In the genomic region with DNA sequence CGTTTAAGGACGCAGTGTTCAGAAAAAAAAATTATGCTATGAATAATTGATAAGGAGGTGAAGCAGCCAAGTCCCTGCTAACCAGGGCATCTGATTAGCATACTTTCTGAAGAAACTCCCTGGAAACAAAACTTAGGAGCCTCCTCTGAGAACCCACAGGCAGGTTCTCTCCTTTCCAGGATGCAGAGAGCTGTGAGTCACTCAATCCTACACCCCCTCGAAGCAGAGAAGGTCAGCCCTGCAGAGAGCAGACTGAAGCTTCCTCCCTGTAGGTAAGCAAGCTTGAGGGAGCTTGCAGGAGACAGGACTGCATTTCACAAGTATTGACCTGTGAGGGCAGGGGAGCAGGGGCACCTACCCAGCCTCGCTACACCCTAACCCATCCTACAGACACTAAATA, we compare ENCODE assay signal across 18 mouse cellular contexts.
A peak's percentile ranks its signal among the peaks of the same experiment; 100 is the strongest.
DNase-seq lines count a peak whose midpoint lies in the region; ATAC-seq and TF ChIP-seq lines count a peak whose summit lies in the region.
"Had no signal": no experiment of that assay in that cellular context is flagged by ENCODE, and none has a peak within 500 bp of the region (broad histone marks: within the 10 kb centered on the region; RNA-seq: fewer than 3 reads in every experiment).

No protein-coding gene starts in this region.

- TF ChIP-seq CTCF in left cerebral cortex, adult 2 months (IDR thresholded peaks at IDR 0.05): no peak

- no peaks in the 10 kb centered on the region for H3K27me3 ChIP-seq in midbrain, embryonic 15.5 days (replicated peaks)
- H3K27me3 ChIP-seq in midbrain, embryonic 10.5 days (ENCODE audit: low read depth, poor library complexity, severe bottlenecking): no peaks in the 10 kb centered on the region
- H3K27me3 ChIP-seq: embryonic facial prominence, embryonic 12.5 days; forebrain, embryonic 13.5 days; forebrain, embryonic 15.5 days had no signal

- H3K4me3 ChIP-seq in left cerebral cortex, adult 2 months: no peak overlapping the region
- no peak overlapping the region for H3K4me3 ChIP-seq in midbrain, embryonic 15.5 days
- H3K4me3 ChIP-seq in midbrain, embryonic 10.5 days: no peak overlapping the region
- H3K4me3 ChIP-seq: embryonic facial prominence, embryonic 10.5 days; embryonic facial prominence, embryonic 12.5 days; forebrain, embryonic 13.5 days; forebrain, embryonic 15.5 days had no signal

- H3K9ac ChIP-seq in midbrain, embryonic 15.5 days: no peak overlapping the region
- H3K9ac ChIP-seq: embryonic facial prominence, embryonic 12.5 days; forebrain, embryonic 13.5 days; forebrain, embryonic 15.5 days had no signal

- intact Hi-C loops in left cerebral cortex, adult 2 months (cut with DNase I): no loop called here

- 0 out of 2 replicates have a peak, but pooled peaks cover 3% of the 10 kb centered on the region for H3K4me1 ChIP-seq in midbrain, embryonic 15.5 days
- no peaks in the 10 kb centered on the region for H3K4me1 ChIP-seq in midbrain, embryonic 10.5 days
- H3K4me1 ChIP-seq: forebrain, embryonic 13.5 days; forebrain, embryonic 15.5 days had no signal

- ATAC-seq in midbrain, embryonic 15.5 days (replicated peaks): peak; percentile 33; the same call in 1 of the 2 replicates
- ATAC-seq: forebrain, embryonic 13.5 days; forebrain, embryonic 15.5 days had no signal

- H3K4me2 ChIP-seq in midbrain, embryonic 15.5 days: no peak overlapping the region
- H3K4me2 ChIP-seq: embryonic facial prominence, embryonic 12.5 days; forebrain, embryonic 13.5 days; forebrain, embryonic 15.5 days had no signal

- WGBS in midbrain, embryonic 15.5 days: 69% methylated on average over 4 of the region's 4 CpGs
- 85% methylated on average over 4 of the region's 4 CpGs for WGBS in midbrain, embryonic 10.5 days

- H3K27ac ChIP-seq in left cerebral cortex, adult 2 months: no peak overlapping the region
- no peak overlapping the region for H3K27ac ChIP-seq in midbrain, embryonic 15.5 days
- H3K27ac ChIP-seq in midbrain, embryonic 10.5 days (replicated peaks): no peak overlapping the region
- H3K27ac ChIP-seq: embryonic facial prominence, embryonic 10.5 days; embryonic facial prominence, embryonic 12.5 days; forebrain, embryonic 13.5 days; forebrain, embryonic 15.5 days had no signal

- DNase-seq in left cerebral cortex, adult 2 months (ENCODE audit: extremely low spot score in 1 of 2, low spot score in 2 of 2): peak; percentile 11 to 12
- DNase-seq in left cerebral cortex, adult 9 months (ENCODE audit: low spot score in 2 of 2): no peak
- DNase-seq in midbrain, embryonic 10.5 days (ENCODE audit: low spot score): no peak
- DNase-seq in telencephalon, adult 2 months (ENCODE audit: low read depth, low spot score): peak; percentile 19
- no peak for DNase-seq in heart, postnatal 4 days
- DNase-seq: adrenal gland, adult 2 months; adrenal gland, postnatal 10 days; adrenal gland, postnatal 25 days; cerebellum, adult 11-12 months; cerebellum, adult 2 months; cerebellum, adult 9-10 months; cerebellum, postnatal 10 days; cerebellum, postnatal 25 days had no signal

- H3K36me3 ChIP-seq in midbrain, embryonic 15.5 days (replicated peaks): no peaks in the 10 kb centered on the region
- H3K36me3 ChIP-seq in midbrain, embryonic 10.5 days: no peaks in the 10 kb centered on the region
- H3K36me3 ChIP-seq: embryonic facial prominence, embryonic 10.5 days; embryonic facial prominence, embryonic 12.5 days; forebrain, embryonic 15.5 days had no signal

- H3K9me3 ChIP-seq in midbrain, embryonic 15.5 days: no peaks in the 10 kb centered on the region
- peaks cover 8% of the 10 kb centered on the region; the same call in 1 of the 2 replicates for H3K9me3 ChIP-seq in midbrain, embryonic 10.5 days (replicated peaks)
- H3K9me3 ChIP-seq: embryonic facial prominence, embryonic 10.5 days; embryonic facial prominence, embryonic 12.5 days; forebrain, embryonic 13.5 days; forebrain, embryonic 15.5 days had no signal

Comparison
In these comparisons a context has a peak if more than half of its experiments do, and no peak if none do; other contexts are left out.
1. DNase-seq: peak in left cerebral cortex, adult 2 months (2 of 2) and telencephalon, adult 2 months (single experiment); none in left cerebral cortex, adult 9 months (0 of 2), midbrain, embryonic 10.5 days (single experiment) and heart, postnatal 4 days (single experiment).